Mouse (Mus musculus) G1E (cell line): ENCODE measurements around the gene Akap9. TPM values are rescaled to one million over a fixed set of nuclear protein-coding genes. Genes with fewer than 3 reads are reported as not detected.

Source experiments
- ATAC-seq: 2 replicates; pipeline ENCODE4 v1.8.0; 2016; ENCODE audit warnings: mild to moderate bottlenecking; ENCODE audit not compliant: insufficient number of reproducible peaks, poor library complexity, low FRiP score, severe bottlenecking; ENCODE audit errors: extremely low read depth
- DNase-seq: peaks from one replicate; pipeline ENCODE4 v3.0.0; 2012; ENCODE audit warnings: low spot score
- H3K27me3 ChIP-seq: 2 replicates; pipeline ENCODE4 v1.6.1; 2012; ENCODE audit warnings: mild to moderate bottlenecking, low read length, inconsistent platforms; ENCODE audit not compliant: insufficient read depth
- H3K36me3 ChIP-seq: replicated peaks from 2 replicates; pipeline ENCODE3; 2012; ENCODE audit warnings: mild to moderate bottlenecking, inconsistent platforms
- H3K4me1 ChIP-seq: 2 replicates; pipeline ENCODE4 v1.6.1; 2012; ENCODE audit warnings: low read depth, low read length, inconsistent platforms, mixed read lengths; ENCODE audit not compliant: insufficient read depth
- H3K4me3 ChIP-seq: 2 replicates; pipeline ENCODE4 v1.5.1; 2012; ENCODE audit warnings: low read depth, mild to moderate bottlenecking, inconsistent platforms, low read length, moderate library complexity, mixed read lengths
- H3K9me3 ChIP-seq: replicated peaks from 2 replicates; pipeline ENCODE4 v1.6.1; 2012; ENCODE audit warnings: inconsistent platforms
- CTCF ChIP-seq: IDR thresholded peaks from 2 replicates; pipeline ENCODE4 v1.5.1; 2012; ENCODE audit warnings: low read depth, low read length, inconsistent platforms, mixed read lengths
- GATA1 ChIP-seq: IDR thresholded peaks from 2 replicates; pipeline ENCODE4 v1.6.1; 2012; ENCODE audit warnings: borderline replicate concordance, low read length, inconsistent platforms, mixed read lengths
- GATA2 ChIP-seq: IDR thresholded peaks from 2 replicates; pipeline ENCODE4 v1.6.1; 2012; ENCODE audit warnings: low read depth, low read length, inconsistent platforms, borderline replicate concordance
- POLR2AphosphoS5 ChIP-seq: IDR thresholded peaks from 2 replicates; pipeline ENCODE4 v1.6.1; 2012; ENCODE audit warnings: low read depth, low read length, inconsistent platforms; ENCODE audit not compliant: insufficient replicate concordance
- TAL1 ChIP-seq: conservative IDR thresholded peaks from 2 replicates; pipeline ENCODE4 v1.6.1; 2012; ENCODE audit warnings: low read depth, low read length, inconsistent platforms, mixed read lengths
- polyA plus RNA-seq: library from polyadenylated mRNA; stranded (reverse); fragments of >175 nt; gene quantifications from 2 replicates; pipeline ENCODE4 v1.2.3, GENCODE M21; 2012
- total RNA-seq, 2 experiments: library from RNA; stranded (forward) in 1 of 2; stranded (reverse) in 1 of 2; fragments of 200-1000 nt in 1 of 2; fragments of >200 nt in 1 of 2; fragmentation: Nextera tagmentation in 1 of 2; gene quantifications; 2 replicates each; pipeline ENCODE4 v1.2.3; 2014 to 2017

Gene Akap9
- total and polyA plus RNA-seq, 3 experiments = 31.2 to 119 (median 58.1) TPM

GRCm38 (mm10) chr5:4086309-4086708 is 158.5 kb downstream of the Akap9 start:
- H3K36me3 ChIP-seq = peaks cover 87% of the 10 kb centered on the region
- no peaks in the 10 kb centered on the region for H3K4me1 ChIP-seq
- ATAC-seq = no peak

GRCm38 (mm10) chr5:4088190-4088589 is 160.3 kb downstream of the Akap9 start:
- Histone ChIP-seq H3K27me3 (no peaks in the 10 kb centered on the region), H3K36me3 (peaks cover 85% of the 10 kb centered on the region), H3K4me3 (no peak overlapping the region), H3K4me1 (no peaks in the 10 kb centered on the region), H3K9me3 (no peaks in the 10 kb centered on the region)
- DNase-seq (no peak), ATAC-seq (no peak)
- no peak for TF ChIP-seq GATA2
- TF ChIP-seq GATA1 = no peak
- no peak for TF ChIP-seq TAL1
- TF ChIP-seq CTCF = no peak
- no peak for TF ChIP-seq POLR2AphosphoS5

More at GRCm38 (mm10) chr5:4086309-4086708, 158.5 kb downstream of the Akap9 start:
- Histone ChIP-seq H3K4me3 (no peak overlapping the region), H3K9me3 (no peaks in the 10 kb centered on the region), H3K27me3 (no peaks in the 10 kb centered on the region)
- DNase-seq = no peak
- no peak for TF ChIP-seq TAL1
- TF ChIP-seq GATA1 = no peak
- TF ChIP-seq GATA2 = no peak
- TF ChIP-seq POLR2AphosphoS5 = no peak
- TF ChIP-seq CTCF = no peak

- TF ChIP-seq GATA1 (no peak), GATA2 (no peak), TAL1 (no peak), CTCF (no peak), POLR2AphosphoS5 (no peak)
- peaks cover 3% of the 10 kb centered on the region for H3K4me1 ChIP-seq
- DNase-seq (no peak), ATAC-seq (no peak)
- H3K36me3 ChIP-seq = peaks cover 59% of the 10 kb centered on the region
- H3K4me3 ChIP-seq = no peak overlapping the region
- no peaks in the 10 kb centered on the region for H3K27me3 ChIP-seq
- H3K9me3 ChIP-seq = no peaks in the 10 kb centered on the region
These were observed 166.6 kb downstream of the Akap9 start for GRCm38 (mm10) chr5:4094471-4094870.

- DNase-seq (no peak), ATAC-seq (no peak)
- Histone ChIP-seq H3K4me3 (no peak overlapping the region), H3K9me3 (no peaks in the 10 kb centered on the region), H3K36me3 (peaks cover 38% of the 10 kb centered on the region), H3K4me1 (peaks cover 26% of the 10 kb centered on the region), H3K27me3 (no peaks in the 10 kb centered on the region)
- TF ChIP-seq POLR2AphosphoS5 = no peak
- TF ChIP-seq GATA2 = no peak
- TF ChIP-seq CTCF = no peak
- TF ChIP-seq TAL1 = no peak
- no peak for TF ChIP-seq GATA1
These were observed 173.2 kb downstream of the Akap9 start for GRCm38 (mm10) chr5:4101031-4101430.

GRCm38 (mm10) chr5:4101770-4102169 is 173.9 kb downstream of the Akap9 start:
- no peak for DNase-seq

GRCm38 (mm10) chr5:4103626-4104340 is 175.9 kb downstream of the Akap9 start:
- peaks cover 30% of the 10 kb centered on the region for H3K4me1 ChIP-seq
- H3K4me3 ChIP-seq = peak overlapping the region; percentile 100
- DNase-seq (no peak), ATAC-seq (no peak)
- H3K27me3 ChIP-seq = no peaks in the 10 kb centered on the region
- no peak for TF ChIP-seq GATA1
- TF ChIP-seq CTCF = no peak
- no peak for TF ChIP-seq GATA2
- no peak for TF ChIP-seq TAL1
- no peak for TF ChIP-seq POLR2AphosphoS5
- H3K36me3 ChIP-seq = peaks cover 35% of the 10 kb centered on the region
- H3K9me3 ChIP-seq = no peaks in the 10 kb centered on the region

More at GRCm38 (mm10) chr5:4101770-4102169, 173.9 kb downstream of the Akap9 start:
- no peak for ATAC-seq
- H3K27me3 ChIP-seq = no peaks in the 10 kb centered on the region
- peaks cover 38% of the 10 kb centered on the region for H3K36me3 ChIP-seq
- no peak overlapping the region for H3K4me3 ChIP-seq
- TF ChIP-seq POLR2AphosphoS5 = no peak
- no peak for TF ChIP-seq GATA2
- TF ChIP-seq CTCF = 0 out of 2 replicates have a peak, but pooled peaks have one; percentile 25
- TF ChIP-seq TAL1 = no peak
- no peak for TF ChIP-seq GATA1
- H3K4me1 ChIP-seq = peaks cover 26% of the 10 kb centered on the region
- no peaks in the 10 kb centered on the region for H3K9me3 ChIP-seq
